Mouse (Mus musculus) telencephalon, adult 2 months (tissue): ENCODE results near the gene P4hb.
"Not testable (repeated sequence)": the region's sequence is repeated elsewhere in the genome, so short reads cannot be mapped to it uniquely, and the experiment has no call there.

Source experiments
- DNase-seq: peaks from one replicate; pipeline ENCODE4 v3.0.0-alpha.2; 2011; ENCODE audit warnings: low read depth, low spot score

Gene P4hb

GRCm38 (mm10) chr11:120573585-120574277 is 678 bp upstream of the P4hb start:
- DNase-seq, result no peak

GRCm38 (mm10) chr11:120572417-120572751 is 669 bp downstream of the P4hb start:
- no peak for DNase-seq

- no peak for DNase-seq
Measured at GRCm38 (mm10) chr11:120571754-120572416, 1.2 kb downstream of the P4hb start.

GRCm38 (mm10) chr11:120571122-120571521 is 1.9 kb downstream of the P4hb start:
- DNase-seq, result no peak

- no peak for DNase-seq
Measured at GRCm38 (mm10) chr11:120568324-120568723, 4.7 kb downstream of the P4hb start.

GRCm38 (mm10) chr11:120565114-120565513 is 7.9 kb downstream of the P4hb start:
- no peak for DNase-seq

GRCm38 (mm10) chr11:120562949-120563348 is 10.1 kb downstream of the P4hb start:
- no peak for DNase-seq

GRCm38 (mm10) chr11:120560952-120561728 is 11.9 kb downstream of the P4hb start:
- no peak for DNase-seq

GRCm38 (mm10) chr11:120558843-120559242 is 14.2 kb downstream of the P4hb start:
- DNase-seq, result not testable (repeated sequence)

GRCm38 (mm10) chr11:120555260-120555659 is 17.8 kb downstream of the P4hb start:
- DNase-seq, result no peak

GRCm38 (mm10) chr11:120554834-120555233 is 18.2 kb downstream of the P4hb start:
- DNase-seq, result no peak

GRCm38 (mm10) chr11:120552736-120553135 is 20.3 kb downstream of the P4hb start:
- DNase-seq, result no peak

GRCm38 (mm10) chr11:120550810-120551440 is 22.1 kb downstream of the P4hb start, which contains the start of gene Ppp1r27:
Ppp1r27 (minus strand) TSS chr11:120551132.
- DNase-seq, result no peak

- DNase-seq, result no peak
Measured at GRCm38 (mm10) chr11:120549986-120550809, 22.9 kb downstream of the P4hb start.

- DNase-seq, result peak; percentile 68
Measured at GRCm38 (mm10) chr11:120549168-120549945, 23.7 kb downstream of the P4hb start, which contains the start of gene Mcrip1. Mcrip1 (minus strand) TSS chr11:120549727.

GRCm38 (mm10) chr11:120548786-120549167 is 24.3 kb downstream of the P4hb start:
- DNase-seq, result no peak

GRCm38 (mm10) chr11:120548214-120548613 is 24.8 kb downstream of the P4hb start:
- no peak for DNase-seq

- no peak for DNase-seq
Measured at GRCm38 (mm10) chr11:120547469-120547868, 25.6 kb downstream of the P4hb start.

GRCm38 (mm10) chr11:120545964-120546363 is 27.1 kb downstream of the P4hb start:
- DNase-seq, result no peak

GRCm38 (mm10) chr11:120542376-120542775 is 30.7 kb downstream of the P4hb start:
- DNase-seq, result no peak
